Mouse (Mus musculus) CD4-positive, CD25-positive, alpha-beta regulatory T cell, adult 2 months (primary cell): ENCODE data around the gene Slc5a4b.
A peak's percentile ranks its signal among the peaks of the same experiment; 100 is the strongest.
"Not testable (repeated sequence)": the region's sequence is repeated elsewhere in the genome, so short reads cannot be mapped to it uniquely, and the experiment has no call there.

Source experiments
- DNase-seq: peaks from one replicate; pipeline ENCODE4 v3.0.0-alpha.2; 2012; ENCODE audit warnings: low read depth, low spot score

The Slc5a4b gene

DNA sequence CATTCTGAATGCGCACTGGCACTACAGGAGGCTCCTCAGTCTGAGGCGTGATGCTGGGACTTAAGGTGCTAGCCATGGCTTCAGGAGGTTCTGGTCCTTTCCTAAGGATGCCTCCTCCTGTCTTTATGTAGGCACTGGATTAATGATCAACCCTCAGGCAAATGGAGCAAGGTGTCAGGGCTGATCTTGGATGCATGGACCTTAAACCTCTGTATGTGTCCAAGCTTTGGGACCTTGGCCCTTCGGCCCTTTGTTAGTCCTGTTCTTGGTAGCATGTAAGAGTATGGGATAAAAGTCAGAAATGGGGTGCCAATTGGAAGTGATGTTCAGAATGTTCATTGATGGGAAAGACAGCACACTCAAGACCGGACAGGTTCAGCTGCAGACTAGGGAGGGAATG is at the start of gene Slc5a4b:
TSS of gene Slc5a4b (minus strand) at position 101 of the 400 bp plus-strand sequence.
- no peak for DNase-seq

DNA sequence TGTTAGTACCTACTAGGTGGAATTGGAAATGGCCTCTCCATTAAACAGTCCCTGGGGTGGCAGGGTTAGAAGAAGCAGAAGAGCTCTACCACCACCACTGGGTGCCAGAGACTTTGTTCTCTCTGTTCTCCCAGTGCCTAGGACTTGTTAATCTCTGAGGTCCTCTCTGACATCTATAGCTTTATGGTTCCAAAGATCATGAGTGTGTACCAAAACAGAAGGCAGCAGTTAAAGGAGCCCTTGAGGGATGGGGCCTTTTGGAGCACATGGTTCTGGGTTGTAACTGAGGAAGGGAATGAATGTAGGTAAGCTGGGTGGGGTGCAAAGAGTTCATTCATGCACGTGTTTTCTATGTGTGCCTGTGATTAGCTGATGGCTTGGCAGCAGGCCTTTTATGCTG is 47.2 kb upstream of the Slc5a4b start:
- DNase-seq: no peak

DNA sequence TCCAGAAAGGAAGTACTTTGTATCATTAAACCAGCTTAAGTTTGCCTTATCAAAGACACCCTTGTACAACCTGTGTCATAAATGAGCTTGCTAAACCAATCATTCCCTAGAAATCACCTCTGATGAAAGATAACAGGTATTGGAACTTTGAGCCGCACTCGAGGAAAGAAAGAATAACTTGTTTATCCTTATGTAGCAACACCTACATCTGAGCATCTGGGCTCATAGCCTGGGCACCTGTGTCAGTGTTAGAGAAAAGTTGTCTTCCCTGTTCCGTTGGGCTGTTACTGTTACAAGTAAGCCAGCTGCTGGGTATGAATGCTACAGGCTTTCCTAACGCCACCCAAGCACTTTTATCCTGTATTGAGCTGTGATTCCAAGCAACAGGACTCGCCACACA is 46.8 kb upstream of the Slc5a4b start:
- no peak for DNase-seq

GRCm38 (mm10) chr10:76155911-76156310 is 45.1 kb upstream of the Slc5a4b start:
- no peak for DNase-seq

DNA sequence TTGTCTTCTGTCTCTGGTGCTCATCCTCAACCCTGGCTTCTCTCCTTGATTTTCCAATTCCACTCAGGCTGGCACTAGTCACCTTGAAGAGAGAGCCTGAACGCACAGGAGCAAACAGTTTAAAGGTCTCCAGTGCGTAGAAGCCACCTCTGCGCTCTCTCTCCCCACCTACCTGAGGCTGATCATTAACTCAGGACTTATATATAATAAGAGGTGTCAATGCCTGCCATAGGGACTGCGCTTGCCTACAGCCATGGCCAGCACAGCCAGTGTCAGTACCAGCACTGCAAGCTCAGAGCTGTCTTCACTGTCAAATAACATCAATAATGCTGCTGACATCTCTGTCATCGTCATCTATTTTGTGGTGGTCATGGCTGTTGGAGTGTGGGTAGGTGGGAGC is 36.5 kb upstream of the Slc5a4b start, which contains the start of gene Slc5a4a:
TSS of gene Slc5a4a (plus strand) at position 174 of the 400 bp plus-strand sequence.
- no peak for DNase-seq

- DNase-seq: no peak
Observed at GRCm38 (mm10) chr10:76146846-76147245, 36.1 kb upstream of the Slc5a4b start.

- DNase-seq: no peak
Observed at GRCm38 (mm10) chr10:76136318-76136717, 25.6 kb upstream of the Slc5a4b start.

GRCm38 (mm10) chr10:76132506-76132905 is 21.7 kb upstream of the Slc5a4b start:
- no peak for DNase-seq

DNA sequence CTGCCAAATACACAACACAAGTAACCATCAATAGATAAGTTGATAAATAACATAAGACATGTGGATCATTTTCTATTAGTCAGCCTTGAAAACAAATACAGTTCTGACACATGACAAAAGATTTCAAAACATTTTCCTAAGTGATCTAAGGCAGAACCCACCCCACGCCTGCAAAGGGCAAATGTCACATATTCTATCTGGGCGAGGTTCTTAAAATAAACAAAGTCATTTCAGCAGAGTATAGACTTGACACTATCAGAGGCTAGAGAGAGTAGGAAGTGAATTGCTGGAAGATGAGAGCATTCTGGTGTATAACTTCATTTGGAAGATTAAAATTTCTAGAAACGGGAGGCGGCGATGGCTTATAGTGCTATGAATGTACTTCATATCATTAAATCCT is 10.7 kb upstream of the Slc5a4b start:
- DNase-seq: no peak

DNA sequence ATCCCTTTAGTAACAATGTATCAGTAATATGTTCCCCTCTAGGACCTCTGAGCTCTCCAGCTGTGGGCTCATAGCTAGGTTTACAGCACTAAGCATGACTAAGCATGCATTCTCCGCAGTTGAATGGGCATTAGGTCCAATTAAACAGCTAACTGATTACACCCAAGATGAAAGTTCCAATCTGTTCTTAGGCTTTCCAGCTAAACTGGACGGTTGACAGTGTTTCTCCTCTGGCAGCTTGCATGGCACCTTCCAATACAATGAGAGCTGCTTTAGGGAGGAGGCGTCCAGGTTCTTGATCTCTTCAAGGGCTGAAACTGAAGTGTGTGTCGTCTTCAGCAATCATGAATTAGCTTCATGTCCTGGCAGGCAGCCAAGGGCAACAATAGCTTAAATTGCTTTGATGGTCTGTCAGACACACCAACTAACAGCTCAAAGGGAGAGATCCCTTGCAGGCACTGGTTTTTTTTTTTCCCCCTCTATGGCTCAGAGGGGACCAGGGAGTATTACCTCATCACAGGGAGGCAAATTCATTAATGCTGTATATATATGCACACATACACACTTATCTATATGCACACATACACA is 9.5 kb upstream of the Slc5a4b start:
- no peak for DNase-seq

DNA sequence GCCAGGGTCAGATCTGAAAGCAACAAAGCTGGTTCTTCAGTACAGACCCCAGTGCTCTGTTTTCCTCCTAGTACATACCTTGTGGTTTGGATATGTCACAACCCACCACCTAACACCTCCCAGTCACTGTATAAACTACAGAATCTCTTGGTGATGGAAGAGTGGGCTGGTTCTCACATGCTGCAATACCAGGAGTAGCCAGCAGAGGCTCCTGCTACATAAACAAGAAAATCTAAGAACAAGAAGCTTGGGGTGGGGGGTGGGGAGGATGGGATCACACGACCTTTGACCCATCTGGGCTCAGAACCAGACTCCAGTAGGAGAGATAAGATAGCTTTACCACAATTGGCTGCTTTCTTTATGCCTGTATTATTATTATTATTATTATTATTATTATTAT is 8.0 kb upstream of the Slc5a4b start:
- peak; percentile 75 for DNase-seq

DNA sequence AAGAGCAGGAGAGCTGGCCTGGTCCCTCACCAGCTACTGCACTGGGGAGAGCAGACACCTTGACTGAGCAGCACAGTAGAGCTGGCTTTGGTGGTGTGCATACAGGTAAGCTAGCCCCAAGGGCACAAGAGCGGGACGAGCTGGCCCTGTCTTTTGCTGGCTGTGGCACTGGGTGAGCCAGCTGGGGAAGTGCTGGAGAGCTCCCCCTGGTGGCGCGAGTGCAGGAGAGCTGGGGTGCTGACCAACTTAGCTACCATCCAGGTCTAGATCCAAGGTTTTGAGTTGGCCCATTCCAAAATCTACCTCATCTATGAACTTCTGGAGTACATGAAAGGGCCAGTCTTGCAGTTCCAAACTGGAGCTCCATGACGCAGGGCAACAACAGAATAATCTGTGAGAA is 7.2 kb upstream of the Slc5a4b start:
- DNase-seq: peak; percentile 82

DNA sequence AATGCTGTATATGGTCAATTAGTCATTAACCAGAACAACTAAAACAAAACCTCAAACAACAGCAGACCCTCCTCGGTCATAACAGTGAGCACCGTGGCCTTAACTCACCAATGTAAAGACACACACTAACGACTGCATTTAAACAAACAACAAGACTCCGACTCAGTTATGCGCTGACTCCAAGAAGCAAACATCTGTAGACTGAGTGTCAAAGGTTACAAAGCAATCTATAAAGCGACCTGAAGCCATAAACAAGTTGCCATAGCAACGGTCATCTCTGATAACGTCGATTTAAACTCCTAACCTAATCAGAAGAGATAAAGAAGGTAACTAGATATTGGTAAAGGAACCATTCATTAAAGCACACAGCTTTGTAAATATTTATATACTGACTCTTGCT is 13.4 kb downstream of the Slc5a4b start:
- DNase-seq: no peak

DNA sequence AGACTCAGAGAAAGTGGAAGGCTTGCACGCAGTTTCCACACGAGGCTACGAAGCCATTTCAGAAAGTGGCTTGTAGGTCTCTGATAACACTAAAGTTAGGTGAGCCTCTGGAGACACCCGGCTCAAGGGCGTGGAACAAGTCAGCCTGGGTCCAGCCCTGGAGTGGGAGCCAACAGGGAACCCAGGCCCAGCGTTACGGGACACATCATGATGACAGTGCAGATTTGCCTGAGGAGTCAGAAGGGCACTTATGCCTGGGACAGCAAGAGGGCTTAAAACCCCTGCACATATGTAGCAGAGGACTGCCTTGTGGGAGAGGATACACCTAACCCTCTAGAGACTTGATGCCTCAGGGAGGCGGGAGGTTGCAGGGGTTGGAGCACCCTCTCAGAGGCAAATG is 14.2 kb downstream of the Slc5a4b start:
- DNase-seq: no peak

GRCm38 (mm10) chr10:76077008-76077407 is 33.8 kb downstream of the Slc5a4b start:
- not testable (repeated sequence) for DNase-seq

GRCm38 (mm10) chr10:76072080-76072479 is 38.7 kb downstream of the Slc5a4b start:
- DNase-seq: not testable (repeated sequence)

DNA sequence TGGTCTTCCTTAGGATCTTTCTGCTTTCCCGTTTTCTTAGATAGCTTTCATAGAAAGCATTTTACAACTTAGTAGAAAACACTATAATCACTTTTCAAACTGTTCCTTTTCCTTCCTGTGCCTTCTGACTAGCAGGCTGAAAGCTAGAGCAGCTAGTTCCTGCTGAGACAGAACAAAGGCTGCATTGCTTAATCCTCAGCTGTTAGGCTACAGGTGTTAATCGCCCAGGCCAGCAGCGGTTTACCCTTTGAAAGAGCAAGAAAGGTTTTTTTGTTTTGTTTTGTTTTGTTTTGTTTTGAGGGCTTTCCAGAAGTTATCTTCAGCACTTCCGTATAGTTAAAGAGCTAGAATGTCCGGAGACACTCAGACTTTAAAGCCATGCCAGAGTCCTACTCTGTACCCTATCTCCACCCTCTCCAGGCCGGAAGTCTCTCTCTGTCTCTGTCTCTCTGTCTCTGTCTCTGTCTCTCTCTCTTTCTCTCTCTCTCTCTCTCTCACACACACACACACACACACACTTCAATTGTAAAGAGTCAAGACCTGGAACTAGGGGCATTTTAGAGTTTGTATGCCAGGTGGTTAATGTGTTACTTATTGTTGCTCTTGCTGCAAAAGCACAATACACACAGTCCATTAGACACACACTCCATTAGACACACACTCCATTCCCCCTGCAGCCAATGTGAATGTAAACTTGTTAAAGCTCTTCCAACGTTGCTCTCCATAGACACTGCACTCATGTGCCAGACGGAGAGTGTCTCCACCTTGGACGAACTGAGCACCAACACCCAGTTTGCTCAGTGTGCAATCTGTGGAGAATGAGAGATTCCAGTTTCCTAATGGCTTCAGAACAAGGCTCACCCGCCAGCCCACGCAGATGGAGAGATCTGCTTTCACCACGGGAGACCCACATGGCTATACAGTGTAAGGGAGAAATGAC is 42.8 kb downstream of the Slc5a4b start:
- no peak for DNase-seq

DNA sequence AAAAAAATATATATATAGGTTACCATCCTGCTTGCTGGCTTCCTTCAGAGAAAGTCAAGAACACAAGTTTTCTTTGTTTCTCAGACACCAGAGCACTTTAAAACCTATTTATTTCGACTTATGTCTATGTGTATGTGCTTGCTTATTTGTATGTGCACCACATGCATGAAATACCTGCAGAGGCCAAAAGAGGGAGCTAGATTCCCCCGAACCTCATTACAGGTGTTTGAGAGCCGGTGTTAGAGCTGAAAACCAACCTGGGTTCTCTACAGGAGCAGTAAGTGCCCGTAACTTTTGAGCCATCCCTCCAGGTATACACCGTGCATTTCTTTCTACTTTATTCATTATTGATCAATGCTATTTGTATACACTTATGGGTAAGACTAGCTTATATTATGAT is 48.3 kb downstream of the Slc5a4b start:
- DNase-seq: no peak

- no peak for DNase-seq
Observed at GRCm38 (mm10) chr10:76051860-76052259, 58.9 kb downstream of the Slc5a4b start.

- DNase-seq: no peak
Observed at GRCm38 (mm10) chr10:76048967-76049366, 61.8 kb downstream of the Slc5a4b start.

- DNase-seq: no peak
Observed at GRCm38 (mm10) chr10:76047182-76047869, 63.4 kb downstream of the Slc5a4b start.

GRCm38 (mm10) chr10:76046754-76047153 is 64.0 kb downstream of the Slc5a4b start:
- no peak for DNase-seq
